ENCODE assay signal across 14 mouse cellular contexts in the genomic region with DNA sequence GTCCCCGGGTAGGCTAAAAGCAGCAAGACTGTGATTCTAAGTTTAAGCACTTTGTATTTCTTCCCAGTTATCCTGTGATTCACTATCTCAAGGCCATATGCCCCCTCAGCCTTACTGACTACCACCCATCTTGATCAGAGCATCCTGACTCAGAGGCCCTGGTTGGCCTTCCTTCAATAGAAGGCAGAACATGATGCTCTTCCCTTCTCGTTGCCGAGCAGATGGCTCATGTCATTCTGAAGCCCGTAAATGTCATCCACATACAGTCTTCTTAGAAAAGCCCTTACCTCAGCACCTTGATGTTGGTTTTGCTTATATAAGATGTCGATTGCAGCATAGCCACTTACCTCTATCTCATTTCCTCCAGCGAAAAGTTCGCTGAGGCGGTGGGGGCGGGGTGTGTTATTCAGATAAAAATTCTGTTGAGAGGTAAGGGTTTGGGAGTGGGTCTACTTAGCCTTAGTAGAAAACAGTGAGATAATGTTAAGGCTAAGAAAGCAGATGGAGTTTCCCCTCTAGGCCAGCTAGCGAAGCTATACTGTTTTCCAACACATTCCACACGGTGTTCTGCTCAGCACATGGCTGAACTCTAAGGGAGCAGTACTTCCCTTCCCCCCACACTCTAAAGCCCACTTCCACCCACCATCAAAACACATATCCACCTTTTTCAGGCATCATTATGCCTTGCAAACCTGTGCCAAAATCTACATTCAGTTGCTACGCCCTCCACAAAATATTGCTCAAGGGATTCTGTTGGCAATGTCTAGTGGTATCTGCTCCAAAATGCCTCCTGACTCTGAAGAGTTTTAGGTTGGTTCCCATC. TPM values are rescaled to one million over a fixed set of nuclear protein-coding genes. Genes with fewer than 3 reads are reported as not detected.
DNase-seq lines count a peak whose midpoint lies in the region; ATAC-seq and TF ChIP-seq lines count a peak whose summit lies in the region.
"Had no signal": no experiment of that assay in that cellular context is flagged by ENCODE, and none has a peak within 500 bp of the region (broad histone marks: within the 10 kb centered on the region; RNA-seq: fewer than 3 reads in every experiment).

No protein-coding gene starts in this region.

- no peak for TF ChIP-seq CTCF in thymus, adult 2 months (IDR thresholded peaks at IDR 0.05; ENCODE audit: borderline replicate concordance, control insufficient read depth, extremely low read depth, insufficient read depth, low read length, poor library complexity)
- no peak for TF ChIP-seq CTCF in gastrocnemius, adult 2 months (IDR thresholded peaks at IDR 0.05)

- intact Hi-C loops in heart, postnatal 25 days (cut with DNase I) = no loop called here
- intact Hi-C loops in gastrocnemius, adult 2 months (cut with DNase I) = no loop called here

- DNase-seq in heart, postnatal 25 days (ENCODE audit: low spot score) = no peak
- peak; percentile 59 for DNase-seq in thymus, adult 2 months
- DNase-seq in thymus, adult 18-20 months = no peak
- DNase-seq in liver, embryonic 11.5 days (ENCODE audit: low spot score) = no peak
- DNase-seq in thymus, postnatal 36 days = peak; percentile 58
- DNase-seq in gastrocnemius, adult 2 months = no peak
- DNase-seq in retina, postnatal 1 day = no peak
- DNase-seq: cerebellum, adult 11 months had no signal

- no peak overlapping the region for H3K4me2 ChIP-seq in heart, embryonic 11.5 days
- no peak overlapping the region for H3K4me2 ChIP-seq in liver, embryonic 11.5 days
- H3K4me2 ChIP-seq: heart, embryonic 15.5 days; stomach, embryonic 15.5 days had no signal

- H3K9me3 ChIP-seq in heart, embryonic 11.5 days (replicated peaks; ENCODE audit: control insufficient read depth, low read length) = no peaks in the 10 kb centered on the region
- no peaks in the 10 kb centered on the region for H3K9me3 ChIP-seq in liver, embryonic 11.5 days (ENCODE audit: control insufficient read depth, low read length)
- H3K9me3 ChIP-seq: forebrain, embryonic 10.5 days; heart, embryonic 15.5 days; stomach, embryonic 15.5 days had no signal

- no peak overlapping the region for H3K9ac ChIP-seq in heart, embryonic 11.5 days (ENCODE audit: low read depth, low read length)
- H3K9ac ChIP-seq in liver, embryonic 11.5 days (ENCODE audit: low read depth, low read length) = no peak overlapping the region
- H3K9ac ChIP-seq: heart, embryonic 15.5 days; stomach, embryonic 15.5 days had no signal

- H3K36me3 ChIP-seq in heart, embryonic 11.5 days (ENCODE audit: control insufficient read depth, insufficient read depth, low read length) = no peaks in the 10 kb centered on the region
- peaks cover 62% of the 10 kb centered on the region for H3K36me3 ChIP-seq in thymus, adult 2 months (ENCODE audit: control insufficient read depth, insufficient read depth, low read length)
- H3K36me3 ChIP-seq in liver, embryonic 11.5 days (ENCODE audit: control insufficient read depth, insufficient read depth, low read length) = no peaks in the 10 kb centered on the region
- H3K36me3 ChIP-seq: forebrain, embryonic 10.5 days; heart, embryonic 15.5 days; stomach, embryonic 15.5 days had no signal

- H3K27ac ChIP-seq in heart, embryonic 11.5 days (ENCODE audit: low read depth, low read length) = no peak overlapping the region
- H3K27ac ChIP-seq in thymus, adult 2 months (ENCODE audit: control insufficient read depth, insufficient read depth, low read length) = peak overlapping the region; percentile 25; the same call in 1 of the 2 replicates
- H3K27ac ChIP-seq in liver, embryonic 11.5 days (ENCODE audit: low read depth, low read length) = no peak overlapping the region
- no peak overlapping the region for H3K27ac ChIP-seq in gastrocnemius, adult 2 months
- H3K27ac ChIP-seq: forebrain, embryonic 10.5 days; heart, embryonic 15.5 days; kidney, postnatal 0 days; stomach, embryonic 15.5 days had no signal

- 0 out of 2 replicates have a peak, but pooled peaks have one; percentile 39 for ATAC-seq in heart, embryonic 11.5 days (replicated peaks; ENCODE audit: insufficient number of reproducible peaks, low FRiP score, low TSS enrichment)
- peak; percentile 61 for ATAC-seq in liver, embryonic 11.5 days (replicated peaks; ENCODE audit: low FRiP score)

- H3K27me3 ChIP-seq in heart, embryonic 11.5 days (ENCODE audit: control insufficient read depth, insufficient read depth, low read length) = no peaks in the 10 kb centered on the region
- no peaks in the 10 kb centered on the region for H3K27me3 ChIP-seq in thymus, adult 2 months (ENCODE audit: control insufficient read depth, insufficient read depth, low read length)
- no peaks in the 10 kb centered on the region for H3K27me3 ChIP-seq in liver, embryonic 11.5 days (replicated peaks; ENCODE audit: control insufficient read depth, insufficient read depth, low read length)
- H3K27me3 ChIP-seq: heart, embryonic 15.5 days; stomach, embryonic 15.5 days had no signal

- H3K4me1 ChIP-seq in heart, embryonic 11.5 days (ENCODE audit: control insufficient read depth, insufficient read depth, low read length) = no peaks in the 10 kb centered on the region
- peaks cover 22% of the 10 kb centered on the region for H3K4me1 ChIP-seq in thymus, adult 2 months (replicated peaks; ENCODE audit: control insufficient read depth, insufficient read depth, low read length)
- peaks cover 8% of the 10 kb centered on the region; the same call in 1 of the 2 replicates for H3K4me1 ChIP-seq in liver, embryonic 11.5 days (replicated peaks; ENCODE audit: control insufficient read depth, insufficient read depth, low read length)
- H3K4me1 ChIP-seq: forebrain, embryonic 10.5 days; heart, embryonic 15.5 days; stomach, embryonic 15.5 days had no signal

- TF ChIP-seq POLR2A in thymus, adult 2 months (IDR thresholded peaks at IDR 0.05; ENCODE audit: control insufficient read depth, extremely low read depth, insufficient read depth, low read length, poor library complexity) = no peak

- 54% methylated on average over 12 of the region's 12 CpGs for WGBS in heart, embryonic 11.5 days (ENCODE audit: insufficient replicate concordance)
- 39% methylated on average over 12 of the region's 12 CpGs for WGBS in thymus, adult 2 months
- WGBS in liver, embryonic 11.5 days = 50% methylated on average over 12 of the region's 12 CpGs

- H3K4me3 ChIP-seq in heart, embryonic 11.5 days (ENCODE audit: low read depth, low read length) = no peak overlapping the region
- no peak overlapping the region for H3K4me3 ChIP-seq in thymus, adult 2 months (ENCODE audit: control insufficient read depth, insufficient read depth, low read length)
- no peak overlapping the region for H3K4me3 ChIP-seq in liver, embryonic 11.5 days (ENCODE audit: low read depth, low read length)
- no peak overlapping the region for H3K4me3 ChIP-seq in gastrocnemius, adult 2 months
- H3K4me3 ChIP-seq: forebrain, embryonic 10.5 days; heart, embryonic 15.5 days; stomach, embryonic 15.5 days had no signal

RNA-seq across cellular contexts. Expression of a gene that starts 21.7 kb away (rescaled TPM):
- 0.23 and 0.38 TPM in 2 replicates for polyA plus RNA-seq in heart, embryonic 11.5 days (2014; fragmentation: Nextera tagmentation; extraction: Ambion mirVana)
- under 1 TPM; 0.23 to 0.67 TPM for total RNA-seq in heart, postnatal 25 days (2021)
- polyA plus RNA-seq in thymus, adult 2 months (2012; rRNA removed) = 20.4 and 20.5 TPM in 2 replicates
- 1.4 and 2.0 TPM in 2 replicates for polyA plus RNA-seq in liver, embryonic 11.5 days (2014; fragmentation: Nextera tagmentation; extraction: Ambion mirVana)
- not detected for total RNA-seq in gastrocnemius, adult 2 months (2021)
- polyA plus RNA-seq: C2C12 had no signal

RNA-seq across cellular contexts. Expression of a gene that starts 50.8 kb away (rescaled TPM):
- 0.86 and 1.2 TPM in 2 replicates for polyA plus RNA-seq in heart, embryonic 11.5 days (2014; fragmentation: Nextera tagmentation; extraction: Ambion mirVana)
- 1 to 10 TPM; 1.5 to 2.4 TPM for total RNA-seq in heart, postnatal 25 days (2021)
- polyA plus RNA-seq in thymus, adult 2 months (2012; rRNA removed) = 22.3 and 27.8 TPM in 2 replicates
- polyA plus RNA-seq in liver, embryonic 11.5 days (2014; fragmentation: Nextera tagmentation; extraction: Ambion mirVana) = 4.3 and 4.6 TPM in 2 replicates
- under 1 TPM; 0.28 to 0.70 TPM for total RNA-seq in gastrocnemius, adult 2 months (2021)
- polyA plus RNA-seq: C2C12 had no signal

Comparison
In these comparisons a context has a peak if more than half of its experiments do, and no peak if none do; other contexts are left out.
1. DNase-seq: peak in thymus, adult 2 months (single experiment) and thymus, postnatal 36 days (2 of 2); none in heart, postnatal 25 days (single experiment), thymus, adult 18-20 months (0 of 2), liver, embryonic 11.5 days (single experiment), gastrocnemius, adult 2 months (single experiment) and retina, postnatal 1 day (single experiment).